Mouse (Mus musculus) liver, embryonic 16.5 days (tissue): ENCODE data around the gene Smoc1. TPM values are rescaled to one million over a fixed set of nuclear protein-coding genes. Genes with fewer than 3 reads are reported as not detected.

Experiments used
- ATAC-seq: fragments of 200-750 bp; cut with Nextera tagmentation; 2 replicates; pipeline ENCODE4 v1.8.0; 2017; ENCODE audit warnings: low read depth, mild to moderate bottlenecking, moderate number of reproducible peaks, moderate library complexity
- H3K27ac ChIP-seq: fragments of 300-500 bp; sonication (generic); 2 replicates; pipeline ENCODE4 v1.5.1; 2014; ENCODE audit warnings: mild to moderate bottlenecking, low read length
- H3K27me3 ChIP-seq: fragments of 300-500 bp; sonication (generic); 2 replicates; pipeline ENCODE4 v1.6.1; 2014; ENCODE audit warnings: low read depth, low read length, mixed read lengths; ENCODE audit not compliant: control insufficient read depth, insufficient read depth
- H3K36me3 ChIP-seq: fragments of 300-500 bp; sonication (generic); 2 replicates; pipeline ENCODE4 v1.6.1; 2014; ENCODE audit warnings: mild to moderate bottlenecking; ENCODE audit not compliant: control insufficient read depth, insufficient read depth
- H3K4me1 ChIP-seq: fragments of 300-500 bp; sonication (generic); 2 replicates; pipeline ENCODE4 v1.6.1; 2014; ENCODE audit warnings: low read depth, low read length, mixed read lengths; ENCODE audit not compliant: control insufficient read depth
- H3K4me2 ChIP-seq: fragments of 300-500 bp; sonication (generic); 2 replicates; pipeline ENCODE4 v1.6.1; 2014; ENCODE audit warnings: low read depth, low read length, mixed read lengths
- H3K4me3 ChIP-seq: fragments of 300-500 bp; sonication (generic); 2 replicates; pipeline ENCODE4 v1.5.1; 2014; ENCODE audit warnings: low read depth, mild to moderate bottlenecking, low read length
- H3K9ac ChIP-seq: fragments of 300-500 bp; sonication (generic); 2 replicates; pipeline ENCODE4 v1.6.1; 2014; ENCODE audit warnings: low read depth, low read length
- H3K9me3 ChIP-seq: fragments of 300-500 bp; sonication (generic); replicated peaks from 2 replicates; pipeline ENCODE4 v1.6.1; 2016; ENCODE audit warnings: low read length; ENCODE audit not compliant: control insufficient read depth
- WGBS: fragments of 180-500 bp; shearing (Covaris S2); extraction: QIAGEN DNeasy Blood & Tissue Kit; methylation state at CpG from one replicate; pipeline ENCODE4 v1.1.7; 2014; ENCODE audit not compliant: insufficient replicate concordance; 5-methylcytosine and 5-hydroxymethylcytosine counted together
- polyA plus RNA-seq: library from polyadenylated mRNA; unstranded; fragments of >200 nt; fragmentation: Nextera tagmentation; extraction: Ambion mirVana; gene quantifications from 2 replicates; pipeline ENCODE4 v1.2.1, GENCODE M21; 2015

The Smoc1 gene
- polyA plus RNA-seq, 1 experiment from 2014 or later: 15.9 TPM

DNA sequence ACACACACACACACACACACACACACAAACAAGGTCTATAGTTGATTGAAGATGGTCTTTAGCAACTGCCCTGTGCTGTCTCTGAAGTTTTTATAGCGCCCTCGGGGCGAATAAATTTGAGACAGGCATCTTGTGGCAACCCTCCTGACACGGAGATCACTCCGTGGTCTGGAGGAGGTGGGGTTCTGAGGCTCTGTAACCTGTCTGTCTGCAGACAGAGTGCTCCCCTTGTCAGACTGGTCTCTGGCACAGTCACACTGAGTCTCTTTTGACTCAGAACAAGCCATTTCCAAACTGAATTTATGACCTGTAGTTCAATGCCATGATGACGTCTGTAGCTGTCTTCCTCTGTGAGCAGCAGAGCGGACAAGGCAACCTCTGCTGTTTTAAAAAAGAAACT, 75.1 kb downstream of the Smoc1 start:
- H3K4me3 ChIP-seq: no peak overlapping the region
- H3K27me3 ChIP-seq: no peaks in the 10 kb centered on the region
- no peak overlapping the region for H3K4me2 ChIP-seq
- no peak overlapping the region for H3K27ac ChIP-seq
- no peaks in the 10 kb centered on the region for H3K9me3 ChIP-seq
- no peaks in the 10 kb centered on the region for H3K36me3 ChIP-seq
- no peaks in the 10 kb centered on the region for H3K4me1 ChIP-seq
- ATAC-seq: no peak
- no peak overlapping the region for H3K9ac ChIP-seq
- 58% methylated on average over 7 of the region's 7 CpGs for WGBS

DNA sequence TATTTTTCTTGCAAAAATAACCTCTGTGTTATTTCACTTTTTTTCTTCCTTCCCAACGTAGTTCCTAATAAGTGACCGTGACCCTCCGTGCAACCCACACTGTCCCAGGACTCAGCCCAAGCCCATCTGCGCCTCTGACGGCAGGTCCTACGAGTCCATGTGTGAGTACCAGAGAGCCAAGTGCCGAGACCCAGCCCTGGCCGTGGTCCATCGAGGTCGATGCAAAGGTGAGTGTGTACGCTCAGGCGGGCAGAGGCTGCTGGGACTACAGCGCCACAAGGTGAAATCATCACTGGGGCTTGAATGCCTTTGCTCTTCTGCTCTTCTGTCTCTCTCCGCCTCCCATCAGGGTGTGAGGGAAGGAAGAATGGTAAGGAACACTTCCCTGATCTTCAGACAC, 77.9 kb downstream of the Smoc1 start:
- Histone ChIP-seq H3K27ac (no peak overlapping the region), H3K4me1 (no peaks in the 10 kb centered on the region), H3K27me3 (no peaks in the 10 kb centered on the region), H3K9ac (no peak overlapping the region), H3K36me3 (no peaks in the 10 kb centered on the region), H3K4me2 (no peak overlapping the region), H3K9me3 (no peaks in the 10 kb centered on the region), H3K4me3 (no peak overlapping the region)
- ATAC-seq: no peak
- 70% methylated on average over 14 of the region's 14 CpGs for WGBS

DNA sequence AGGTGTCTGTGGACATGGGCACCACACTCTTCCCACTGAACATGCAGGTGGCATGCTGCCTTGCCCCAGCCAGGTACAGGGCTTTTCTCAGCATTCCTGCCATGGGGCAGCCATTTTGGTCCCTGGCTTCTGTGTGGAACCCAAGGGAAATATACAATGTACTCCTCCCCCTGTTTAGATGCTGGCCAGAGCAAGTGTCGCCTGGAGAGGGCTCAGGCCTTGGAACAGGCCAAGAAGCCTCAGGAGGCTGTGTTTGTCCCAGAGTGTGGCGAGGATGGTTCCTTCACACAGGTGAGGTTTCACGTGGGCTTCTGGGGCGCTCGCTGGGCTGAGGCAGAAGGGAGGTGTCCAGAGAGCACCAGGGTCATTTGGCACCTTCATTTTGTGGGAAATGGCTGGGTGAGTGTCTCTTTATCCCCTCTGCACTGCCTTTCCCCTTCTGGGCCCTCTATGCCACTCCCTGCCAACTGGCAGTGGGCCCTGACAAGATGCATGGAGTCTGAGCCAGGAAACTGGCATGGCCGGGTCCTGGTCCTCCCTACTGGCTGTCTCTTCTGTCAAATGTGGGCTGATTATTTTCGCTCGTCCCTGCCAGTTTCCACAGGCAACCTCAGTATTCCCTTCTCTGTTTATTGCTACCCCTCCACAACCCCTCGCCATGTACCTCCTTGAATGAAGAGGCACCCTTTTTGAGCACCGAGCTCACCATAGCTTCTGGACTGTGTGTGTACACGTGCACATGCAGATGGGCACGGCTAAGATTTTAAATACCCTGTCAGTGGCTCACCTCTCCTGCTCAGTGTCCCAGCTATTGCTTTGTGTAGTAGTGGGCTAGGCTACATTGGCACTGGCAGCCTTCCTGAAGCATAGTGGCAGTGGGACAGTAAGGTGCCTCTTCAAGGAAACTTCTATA, 79.4 kb downstream of the Smoc1 start:
- no peak overlapping the region for H3K4me2 ChIP-seq
- no peaks in the 10 kb centered on the region for H3K36me3 ChIP-seq
- no peaks in the 10 kb centered on the region for H3K9me3 ChIP-seq
- no peak overlapping the region for H3K27ac ChIP-seq
- WGBS: 72% methylated on average over 12 of the region's 12 CpGs
- no peak overlapping the region for H3K9ac ChIP-seq
- ATAC-seq: no peak
- no peak overlapping the region for H3K4me3 ChIP-seq
- H3K27me3 ChIP-seq: no peaks in the 10 kb centered on the region
- H3K4me1 ChIP-seq: no peaks in the 10 kb centered on the region

DNA sequence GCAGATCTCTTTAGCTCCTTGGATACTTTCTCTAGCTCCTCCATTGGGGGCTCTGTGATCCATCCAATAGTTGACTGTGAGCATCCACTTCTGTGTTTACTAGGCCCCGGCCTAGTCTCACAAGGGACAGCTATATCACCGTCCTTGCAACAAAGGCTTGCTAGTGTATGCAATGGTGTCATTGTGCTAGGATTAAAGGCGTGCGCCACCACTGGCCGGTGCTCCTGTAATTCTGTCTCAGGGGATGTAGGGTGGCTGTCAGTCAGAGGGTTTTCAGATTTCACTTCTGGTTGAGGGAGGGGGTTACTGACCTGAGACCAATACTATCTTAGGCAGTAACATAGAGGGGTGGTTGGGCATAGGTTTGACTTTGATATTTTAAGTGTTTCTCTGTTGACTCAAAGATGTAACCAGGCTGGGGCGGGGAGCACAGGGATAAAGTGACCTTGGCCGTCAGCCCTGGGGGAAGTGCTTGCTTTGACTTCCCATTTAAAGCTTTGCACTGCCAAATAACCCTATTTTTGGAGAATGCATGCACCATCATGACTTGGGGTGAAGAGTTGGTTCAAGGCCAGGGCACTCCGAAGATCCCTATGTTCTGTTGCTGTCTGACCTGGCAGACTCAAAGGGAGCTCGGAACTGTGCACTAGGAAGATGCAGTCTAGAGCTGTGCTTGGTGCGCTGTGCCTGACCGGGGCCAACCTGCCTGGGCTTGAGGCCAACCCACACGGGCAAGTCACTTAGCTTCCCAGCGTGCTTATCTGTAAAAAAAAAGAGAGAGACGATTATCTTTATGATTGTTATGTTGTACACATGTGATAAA, 80.9 kb downstream of the Smoc1 start:
- 66% methylated on average over 14 of the region's 14 CpGs for WGBS
- Histone ChIP-seq H3K27me3 (no peaks in the 10 kb centered on the region), H3K9ac (no peak overlapping the region), H3K4me1 (no peaks in the 10 kb centered on the region), H3K4me2 (no peak overlapping the region), H3K27ac (no peak overlapping the region), H3K4me3 (no peak overlapping the region), H3K36me3 (no peaks in the 10 kb centered on the region), H3K9me3 (no peaks in the 10 kb centered on the region)
- ATAC-seq: no peak

DNA sequence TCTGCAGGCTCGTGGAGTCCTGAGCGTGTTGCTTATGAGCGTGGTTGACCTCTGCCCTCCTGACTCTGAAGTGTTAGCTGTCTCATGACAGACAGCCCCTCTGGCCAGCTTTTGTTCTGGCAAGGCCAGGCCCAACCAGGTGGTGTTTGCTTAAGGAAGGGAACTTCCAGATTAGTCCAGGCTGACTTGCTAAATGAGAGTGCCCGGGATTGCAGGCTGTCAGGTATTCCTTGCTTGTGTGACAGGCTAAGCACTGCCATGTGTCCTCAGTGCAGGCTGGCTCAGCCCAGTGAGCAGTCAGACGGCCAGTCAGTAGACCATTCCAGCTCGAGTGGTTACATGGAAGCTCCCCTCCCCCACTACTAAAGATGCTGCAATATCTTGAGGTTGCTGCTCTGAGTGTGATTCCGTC, 82.0 kb downstream of the Smoc1 start:
- Histone ChIP-seq H3K27me3 (no peaks in the 10 kb centered on the region), H3K9me3 (no peaks in the 10 kb centered on the region), H3K9ac (no peak overlapping the region), H3K4me1 (no peaks in the 10 kb centered on the region), H3K4me3 (no peak overlapping the region), H3K36me3 (no peaks in the 10 kb centered on the region), H3K27ac (no peak overlapping the region; the same call in 1 of the 2 replicates), H3K4me2 (no peak overlapping the region)
- WGBS: 47% methylated on average over 7 of the region's 7 CpGs
- ATAC-seq: peak; percentile 77

DNA sequence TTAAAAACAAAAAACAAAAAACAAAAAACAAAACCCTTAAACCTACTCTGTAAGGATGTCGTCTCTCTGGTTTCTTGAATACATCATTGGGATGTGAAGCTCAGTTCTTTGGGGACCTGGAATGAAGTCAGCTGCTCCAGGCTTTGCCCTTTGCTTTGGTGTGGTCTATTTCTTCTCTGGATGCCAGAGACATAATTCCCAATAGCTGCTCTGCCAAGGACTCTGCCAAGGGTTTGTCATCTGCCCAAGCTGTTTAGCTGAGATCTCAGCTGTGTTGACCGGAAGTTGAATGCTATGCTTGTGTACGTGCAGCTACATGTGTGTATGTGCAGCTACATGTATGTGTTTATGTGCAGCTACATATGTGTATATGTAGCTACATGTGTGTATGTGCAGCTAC, 83.4 kb downstream of the Smoc1 start:
- 72% methylated on average over 3 of the region's 3 CpGs for WGBS
- H3K4me1 ChIP-seq: no peaks in the 10 kb centered on the region
- ATAC-seq: no peak
- no peaks in the 10 kb centered on the region for H3K27me3 ChIP-seq
- no peaks in the 10 kb centered on the region for H3K9me3 ChIP-seq
- H3K27ac ChIP-seq: no peak overlapping the region
- no peak overlapping the region for H3K4me2 ChIP-seq
- no peak overlapping the region for H3K4me3 ChIP-seq
- H3K9ac ChIP-seq: no peak overlapping the region
- no peaks in the 10 kb centered on the region for H3K36me3 ChIP-seq

DNA sequence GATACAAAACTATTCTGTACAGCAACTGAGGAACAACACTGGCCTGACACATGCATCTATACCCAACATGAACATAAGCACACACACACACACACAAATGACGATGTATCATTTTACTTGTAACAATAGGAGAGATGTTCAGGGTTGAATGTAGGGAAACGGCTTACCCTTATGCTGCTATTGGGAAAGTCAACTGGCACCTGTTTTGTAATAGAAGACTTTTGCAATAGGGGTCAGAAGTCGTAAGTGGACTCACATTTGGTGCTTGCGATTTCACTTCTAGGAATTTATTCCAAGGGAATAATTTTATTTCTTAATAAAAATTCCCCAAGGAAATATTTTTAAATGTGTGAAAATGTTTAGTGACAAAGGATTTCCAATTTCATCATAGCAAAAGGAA, 85.7 kb downstream of the Smoc1 start:
- H3K36me3 ChIP-seq: no peaks in the 10 kb centered on the region
- no peaks in the 10 kb centered on the region for H3K9me3 ChIP-seq
- no peak for ATAC-seq
- H3K4me1 ChIP-seq: no peaks in the 10 kb centered on the region
- H3K27ac ChIP-seq: no peak overlapping the region
- no peak overlapping the region for H3K4me3 ChIP-seq
- H3K27me3 ChIP-seq: no peaks in the 10 kb centered on the region
- no peak overlapping the region for H3K9ac ChIP-seq
- WGBS: 55% methylated on average over 4 of the region's 4 CpGs
- no peak overlapping the region for H3K4me2 ChIP-seq

DNA sequence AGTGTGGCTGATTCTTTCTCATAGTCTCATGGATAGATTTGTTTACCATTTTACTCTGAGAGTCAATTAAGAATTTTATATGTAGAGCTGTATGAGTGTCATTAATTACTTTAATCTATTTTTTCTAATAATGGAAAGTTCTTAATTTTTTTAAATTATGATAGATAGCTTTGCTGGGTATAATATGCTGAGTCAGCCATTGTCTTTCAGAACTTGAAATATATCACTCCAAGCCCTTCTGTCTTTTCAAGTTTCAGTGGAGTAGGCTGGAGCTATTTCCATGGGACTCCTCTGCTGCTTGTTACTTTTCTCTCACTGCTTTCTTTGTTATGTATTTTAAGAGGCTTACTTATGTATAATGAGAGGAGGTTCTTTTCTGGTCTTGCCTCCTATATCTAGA, 93.7 kb downstream of the Smoc1 start:
- Histone ChIP-seq H3K36me3 (no peaks in the 10 kb centered on the region), H3K27ac (no peak overlapping the region), H3K9ac (no peak overlapping the region), H3K4me2 (no peak overlapping the region), H3K27me3 (no peaks in the 10 kb centered on the region), H3K4me3 (no peak overlapping the region), H3K9me3 (no peaks in the 10 kb centered on the region), H3K4me1 (no peaks in the 10 kb centered on the region)
- no peak for ATAC-seq

DNA sequence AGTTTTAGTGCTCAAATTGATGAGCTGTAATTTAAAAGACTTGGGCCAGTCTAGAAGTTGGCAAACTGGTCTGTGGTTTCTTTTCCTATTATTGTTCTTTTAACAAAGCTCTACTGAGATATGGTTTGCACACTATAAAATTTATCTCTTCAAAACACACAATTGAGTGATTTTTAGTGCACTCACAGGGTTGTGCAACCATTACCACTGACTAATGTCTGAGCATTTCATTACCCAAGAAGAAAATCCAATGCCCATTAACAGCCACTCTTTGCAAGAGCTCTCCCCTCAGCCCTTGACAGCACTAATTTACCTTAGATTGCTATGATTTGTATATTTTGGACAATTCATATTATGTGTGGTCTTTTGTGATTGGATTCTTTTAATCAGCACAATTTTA, 97.2 kb downstream of the Smoc1 start:
- no peak overlapping the region for H3K4me3 ChIP-seq
- no peaks in the 10 kb centered on the region for H3K4me1 ChIP-seq
- H3K36me3 ChIP-seq: no peaks in the 10 kb centered on the region
- no peaks in the 10 kb centered on the region for H3K9me3 ChIP-seq
- no peak overlapping the region for H3K27ac ChIP-seq
- no peak overlapping the region for H3K4me2 ChIP-seq
- no peak for ATAC-seq
- no peak overlapping the region for H3K9ac ChIP-seq
- H3K27me3 ChIP-seq: no peaks in the 10 kb centered on the region
